Mouse (Mus musculus) embryonic fibroblast, embryonic 13.5 days (primary cell): ENCODE results near the gene Cd300a.

Source experiments
- CTCF ChIP-seq: IDR thresholded peaks from 2 replicates; pipeline ENCODE4 v1.5.1; 2011; ENCODE audit warnings: mild to moderate bottlenecking, control low read depth, low read length, moderate library complexity, borderline replicate concordance; ENCODE audit not compliant: insufficient read depth
- POLR2A ChIP-seq: IDR thresholded peaks from 2 replicates; pipeline ENCODE4 v1.6.1; 2011; ENCODE audit warnings: low read depth, mild to moderate bottlenecking, control low read depth, low read length, moderate library complexity

DNA sequence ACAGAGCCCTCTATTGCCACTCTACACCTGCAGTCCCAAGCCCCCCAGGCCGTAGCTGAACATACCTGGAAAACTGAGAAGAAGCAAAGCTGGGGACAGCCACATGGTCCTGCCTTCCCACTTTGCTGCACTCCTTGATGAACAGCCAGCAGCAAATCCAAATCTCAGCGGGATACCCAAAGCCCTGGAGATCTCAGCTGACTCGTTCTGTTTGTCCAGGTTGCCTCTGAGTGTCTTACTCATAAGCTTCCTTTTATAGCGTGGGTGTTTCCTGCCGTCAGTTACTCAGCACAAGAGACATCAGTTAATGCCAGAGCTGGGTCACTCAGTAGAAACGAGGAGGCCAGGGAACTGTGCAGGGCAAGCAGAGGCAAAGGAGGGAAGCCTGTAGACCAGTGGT lies 44.3 kb downstream of the Cd300a start, which contains the start of gene Cd300lb:
- TF ChIP-seq POLR2A (no peak), CTCF (no peak)
